Mouse (Mus musculus): ENCODE results near the gene Gopc.

GRCm38 (mm10) chr10:52417299-52417997 is 35.5 kb upstream of the Gopc start, which contains the start of gene Nus1:
- TF ChIP-seq CTCF (IDR thresholded peaks at IDR 0.05; ENCODE audit: low read depth) (peak; percentile 95), EP300 (IDR thresholded peaks at IDR 0.05; ENCODE audit: low read depth) (peak; percentile 29; the same call in 1 of the 2 replicates)

All from heart, postnatal 0 days (tissue).